Mouse (Mus musculus): ENCODE data around the gene Nt5dc2. TPM values are rescaled to one million over a fixed set of nuclear protein-coding genes. Genes with fewer than 3 reads are reported as not detected.

Nt5dc2 gene
- total and polyA plus RNA-seq, 3 experiments: 3.3 to 52.5 (median 4.0) TPM

DNA sequence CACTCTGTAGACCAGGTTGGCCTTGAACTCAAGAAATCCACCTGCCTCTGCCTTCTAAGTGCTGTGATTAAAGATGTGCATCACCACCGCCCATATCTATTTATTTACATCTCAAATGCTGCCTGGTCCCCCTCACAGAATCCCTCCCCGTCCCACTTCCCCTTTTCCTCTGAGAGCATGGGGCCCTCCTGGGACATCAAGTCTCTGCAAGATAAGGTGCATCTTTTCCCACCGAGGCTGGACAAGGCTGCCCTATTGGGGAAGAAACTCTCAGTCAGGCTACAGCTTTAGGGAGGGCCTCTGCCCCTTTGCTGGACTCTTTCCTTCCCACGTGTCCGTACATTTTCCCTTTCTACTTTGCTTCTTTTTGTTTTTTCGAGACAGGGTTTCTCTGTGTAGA, 38.7 kb downstream of the Nt5dc2 start:
- no peaks in the 10 kb centered on the region for H3K9me3 ChIP-seq (replicated peaks; ENCODE audit: low read length)
- peak; percentile 64 for DNase-seq (ENCODE audit: extremely low read depth)
- H3K79me2 ChIP-seq (replicated peaks; ENCODE audit: control insufficient read depth, extremely low read depth, insufficient read depth, poor library complexity, severe bottlenecking): no peaks in the 10 kb centered on the region
- in situ Hi-C loops (cut with MboI; ENCODE audit: low pct_ligation_motif_present, low pct_unique_long_range_greater_than_20kb, low sequenced_read_pairs) (no loop called here), dilution Hi-C loops (cut with MboI; ENCODE audit: extremely low pct_ligation_motif_present, extremely low pct_unique_long_range_greater_than_20kb, low sequenced_read_pairs) (no loop called here)
- no peaks in the 10 kb centered on the region for H3K27me3 ChIP-seq (replicated peaks)
- H3K4me3 ChIP-seq (replicated peaks in 1 of 3; ENCODE audit: low read depth in 2 of 3, low read length in 2 of 3, poor library complexity in 1 of 3): no peak overlapping the region
- H3K9ac ChIP-seq (ENCODE audit: insufficient read depth, low read depth): no peak overlapping the region
- H3K36me3 ChIP-seq (replicated peaks in 1 of 2; ENCODE audit: control insufficient read depth in 1 of 2, insufficient read depth in 1 of 2, low read length in 1 of 2): peaks cover 42 to 45% of the 10 kb centered on the region in 2 experiments
- TF ChIP-seq MEF2A (IDR thresholded peaks at IDR 0.05; ENCODE audit: borderline replicate concordance, low read depth, low read length): no peak
- peak; percentile 29; the same call in 1 of the 2 replicates for TF ChIP-seq CHD2 (IDR thresholded peaks at IDR 0.05; ENCODE audit: low read length)
- TF ChIP-seq KAT2A (IDR thresholded peaks at IDR 0.05; ENCODE audit: insufficient replicate concordance, low read length): 0 out of 2 replicates have a peak, but pooled peaks have one; percentile 14
- peak; percentile 74 for TF ChIP-seq IRF4 (IDR thresholded peaks at IDR 0.05; ENCODE audit: low read depth, low read length)
- peak; percentile 50; the same call in 1 of the 2 replicates for TF ChIP-seq EP300 (IDR thresholded peaks at IDR 0.05; ENCODE audit: low read length)
- peak; percentile 60; the same call in 1 of the 2 replicates for TF ChIP-seq POLR2AphosphoS2 (IDR thresholded peaks at IDR 0.05; ENCODE audit: low read depth, low read length)
- H3K4me2 ChIP-seq (ENCODE audit: insufficient read depth, low read depth, poor library complexity, severe bottlenecking): no peak overlapping the region
- peaks cover 13 to 34% of the 10 kb centered on the region in 2 experiments for H3K4me1 ChIP-seq (ENCODE audit: control insufficient read depth in 1 of 2, insufficient read depth in 2 of 2)
- H3K27ac ChIP-seq (ENCODE audit: insufficient read depth, low read depth): no peak overlapping the region

DNA sequence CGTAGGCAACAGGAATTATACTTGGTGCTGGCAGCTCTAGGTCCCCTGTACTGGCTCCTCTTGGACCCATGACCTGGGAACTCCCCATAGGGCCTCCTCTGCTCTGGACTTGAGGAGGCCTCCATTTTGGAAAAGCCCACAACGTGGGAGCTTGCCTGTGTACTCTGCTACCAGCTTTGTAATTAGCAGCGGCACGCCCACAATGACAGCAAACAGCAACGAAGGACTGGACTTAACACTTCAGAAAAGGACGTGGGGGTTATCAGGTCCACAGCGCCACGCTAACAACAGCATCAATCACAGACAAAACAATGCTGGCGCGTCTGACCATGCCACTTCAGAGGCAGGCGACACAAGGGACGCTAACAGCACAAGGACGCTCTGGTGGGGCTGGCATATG, 40.1 kb downstream of the Nt5dc2 start:
- dilution Hi-C loops (cut with MboI; ENCODE audit: extremely low pct_ligation_motif_present, extremely low pct_unique_long_range_greater_than_20kb, low sequenced_read_pairs) (no loop called here), in situ Hi-C loops (cut with MboI; ENCODE audit: low pct_ligation_motif_present, low pct_unique_long_range_greater_than_20kb, low sequenced_read_pairs) (no loop called here)
- Histone ChIP-seq H3K4me1 (ENCODE audit: control insufficient read depth in 1 of 2, insufficient read depth in 2 of 2) (peaks cover 11 to 28% of the 10 kb centered on the region in 2 experiments; a peak in 3 of 4 replicates), H3K79me2 (replicated peaks; ENCODE audit: control insufficient read depth, extremely low read depth, insufficient read depth, poor library complexity, severe bottlenecking) (no peaks in the 10 kb centered on the region), H3K27me3 (replicated peaks) (no peaks in the 10 kb centered on the region), H3K4me3 (replicated peaks in 1 of 3; ENCODE audit: low read depth in 2 of 3, low read length in 2 of 3, poor library complexity in 1 of 3) (no peak overlapping the region), H3K27ac (ENCODE audit: insufficient read depth, low read depth) (no peak overlapping the region), H3K4me2 (ENCODE audit: insufficient read depth, low read depth, poor library complexity, severe bottlenecking) (no peak overlapping the region), H3K9ac (ENCODE audit: insufficient read depth, low read depth) (no peak overlapping the region), H3K9me3 (replicated peaks; ENCODE audit: low read length) (no peaks in the 10 kb centered on the region), H3K36me3 (replicated peaks in 1 of 2; ENCODE audit: control insufficient read depth in 1 of 2, insufficient read depth in 1 of 2, low read length in 1 of 2) (peaks cover 55 to 60% of the 10 kb centered on the region in 2 experiments)
- no peak for DNase-seq (ENCODE audit: extremely low read depth)
- TF ChIP-seq ZC3H11A (IDR thresholded peaks at IDR 0.05; ENCODE audit: low read depth, low read length): no peak
- TF ChIP-seq RCOR1 (conservative IDR thresholded peaks at IDR 0.05; ENCODE audit: low read depth, low read length): no peak
- TF ChIP-seq RAD21 (IDR thresholded peaks at IDR 0.05; ENCODE audit: low read depth, low read length): no peak
- no peak for TF ChIP-seq MYC (IDR thresholded peaks at IDR 0.05; ENCODE audit: low read depth, low read length)
- TF ChIP-seq ZMIZ1 (IDR thresholded peaks at IDR 0.05; ENCODE audit: low read depth, low read length): no peak

DNA sequence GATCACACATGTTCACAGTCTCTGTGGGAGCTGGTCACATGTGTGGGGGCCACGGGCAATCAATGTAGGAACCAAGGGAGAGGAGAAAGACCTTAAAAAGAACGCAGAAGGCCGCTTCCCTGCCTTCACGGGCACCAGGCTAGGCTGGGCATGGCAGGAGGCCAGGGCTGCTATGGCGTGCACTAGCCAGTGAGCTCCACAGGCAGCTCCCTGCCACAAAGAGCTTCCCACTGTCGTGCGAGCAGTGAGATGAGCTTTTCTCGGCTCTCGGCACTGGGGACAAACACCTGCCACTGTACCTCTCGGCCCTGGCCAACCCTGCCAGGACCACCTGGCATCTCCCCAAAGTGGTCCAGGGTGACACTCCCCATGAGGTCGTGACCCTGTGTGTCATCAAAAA, 40.5 kb downstream of the Nt5dc2 start:
- TF ChIP-seq POLR2AphosphoS2 (IDR thresholded peaks at IDR 0.05; ENCODE audit: low read depth, low read length) (no peak), ZMIZ1 (IDR thresholded peaks at IDR 0.05; ENCODE audit: low read depth, low read length) (no peak), USF1 (IDR thresholded peaks at IDR 0.05; ENCODE audit: low read depth, low read length) (no peak), SIN3A (IDR thresholded peaks at IDR 0.05; ENCODE audit: low read length) (no peak), MYC (IDR thresholded peaks at IDR 0.05; ENCODE audit: low read depth, low read length) (no peak), CHD2 (IDR thresholded peaks at IDR 0.05; ENCODE audit: low read length) (no peak)
- Histone ChIP-seq H3K9ac (ENCODE audit: insufficient read depth, low read depth) (no peak overlapping the region), H3K4me2 (ENCODE audit: insufficient read depth, low read depth, poor library complexity, severe bottlenecking) (no peak overlapping the region), H3K27me3 (replicated peaks) (no peaks in the 10 kb centered on the region), H3K4me1 (ENCODE audit: control insufficient read depth in 1 of 2, insufficient read depth in 2 of 2) (peaks cover 7 to 24% of the 10 kb centered on the region in 2 experiments; a peak in 3 of 4 replicates), H3K36me3 (replicated peaks in 1 of 2; ENCODE audit: control insufficient read depth in 1 of 2, insufficient read depth in 1 of 2, low read length in 1 of 2) (peaks cover 59 to 64% of the 10 kb centered on the region in 2 experiments), H3K9me3 (replicated peaks; ENCODE audit: low read length) (no peaks in the 10 kb centered on the region), H3K79me2 (replicated peaks; ENCODE audit: control insufficient read depth, extremely low read depth, insufficient read depth, poor library complexity, severe bottlenecking) (no peaks in the 10 kb centered on the region), H3K27ac (ENCODE audit: insufficient read depth, low read depth) (no peak overlapping the region), H3K4me3 (replicated peaks in 1 of 3; ENCODE audit: low read depth in 2 of 3, low read length in 2 of 3, poor library complexity in 1 of 3) (no peak overlapping the region)
- no peak for DNase-seq (ENCODE audit: extremely low read depth)
- dilution Hi-C loops (cut with MboI; ENCODE audit: extremely low pct_ligation_motif_present, extremely low pct_unique_long_range_greater_than_20kb, low sequenced_read_pairs) (no loop called here), in situ Hi-C loops (cut with MboI; ENCODE audit: low pct_ligation_motif_present, low pct_unique_long_range_greater_than_20kb, low sequenced_read_pairs) (no loop called here)

Data from CH12.LX (cell line).